ENCODE assay signal across 8 mouse cellular contexts in genomic region chr9:63602043-63602939, GRCm38 (mm10). TPM values are rescaled to one million over a fixed set of nuclear protein-coding genes. Genes with fewer than 3 reads are reported as not detected.
DNase-seq lines count a peak whose midpoint lies in the region; ATAC-seq lines count a peak whose summit lies in the region.

TSS of gene Iqch (minus strand) at chr9:63602493.
TSS of gene Aagab (plus strand) at chr9:63602660.

- no peaks in the 10 kb centered on the region for H3K36me3 ChIP-seq in hindbrain, embryonic 15.5 days

- peak within 1 kb of the TSS; percentile 77 for H3K4me2 ChIP-seq in hindbrain, embryonic 15.5 days

- peak; percentile 99 for ATAC-seq in hindbrain, embryonic 15.5 days (ENCODE audit: low FRiP score, low read depth)

- H3K27ac ChIP-seq in hindbrain, embryonic 15.5 days (replicated peaks) = peak within 1 kb of the TSS; percentile 76

- H3K4me1 ChIP-seq in hindbrain, embryonic 15.5 days (replicated peaks) = peaks cover 16% of the 10 kb centered on the region

- H3K27me3 ChIP-seq in hindbrain, embryonic 15.5 days = no peaks in the 10 kb centered on the region

- H3K9ac ChIP-seq in hindbrain, embryonic 15.5 days = peak within 1 kb of the TSS; percentile 86

- peak; percentile 93 for DNase-seq in WW6 (ENCODE audit: low read depth, low spot score)
- peak; percentile 97 to 98 for DNase-seq in cerebellum, postnatal 36 days
- peak; percentile 97 to 98 for DNase-seq in frontal cortex, postnatal 36 days (ENCODE audit: low spot score in 2 of 2)
- DNase-seq in left cerebral cortex, adult 11 months (ENCODE audit: low spot score) = peak; percentile 93
- DNase-seq in lung, postnatal 36 days = peak; percentile 96
- peak; percentile 97 for DNase-seq in retina, embryonic 14.5 days (ENCODE audit: low spot score)
- DNase-seq in thymus, postnatal 36 days = peak; percentile 99

- WGBS in hindbrain, embryonic 15.5 days = 1% methylated on average over 69 of the region's 70 CpGs

- peak within 1 kb of the TSS; percentile 90 for H3K4me3 ChIP-seq in hindbrain, embryonic 15.5 days

- no peaks in the 10 kb centered on the region for H3K9me3 ChIP-seq in hindbrain, embryonic 15.5 days

RNA-seq across cellular contexts. Expression of gene Iqch, which starts in this region (rescaled TPM):
- polyA plus RNA-seq in hindbrain, embryonic 15.5 days (2015; fragmentation: Nextera tagmentation; extraction: Ambion mirVana) = 0.13 and 0.22 TPM in 2 replicates

RNA-seq across cellular contexts. Expression of gene Aagab, which starts in this region (rescaled TPM):
- polyA plus RNA-seq in hindbrain, embryonic 15.5 days (2015; fragmentation: Nextera tagmentation; extraction: Ambion mirVana) = 61.5 and 64.0 TPM in 2 replicates

Comparison
In these comparisons a context has a peak if more than half of its experiments do, and no peak if none do; other contexts are left out.
1. Peak in every context shown above with its lines: DNase-seq, ATAC-seq, H3K4me3 ChIP-seq and H3K27ac ChIP-seq.